In the genomic region with DNA sequence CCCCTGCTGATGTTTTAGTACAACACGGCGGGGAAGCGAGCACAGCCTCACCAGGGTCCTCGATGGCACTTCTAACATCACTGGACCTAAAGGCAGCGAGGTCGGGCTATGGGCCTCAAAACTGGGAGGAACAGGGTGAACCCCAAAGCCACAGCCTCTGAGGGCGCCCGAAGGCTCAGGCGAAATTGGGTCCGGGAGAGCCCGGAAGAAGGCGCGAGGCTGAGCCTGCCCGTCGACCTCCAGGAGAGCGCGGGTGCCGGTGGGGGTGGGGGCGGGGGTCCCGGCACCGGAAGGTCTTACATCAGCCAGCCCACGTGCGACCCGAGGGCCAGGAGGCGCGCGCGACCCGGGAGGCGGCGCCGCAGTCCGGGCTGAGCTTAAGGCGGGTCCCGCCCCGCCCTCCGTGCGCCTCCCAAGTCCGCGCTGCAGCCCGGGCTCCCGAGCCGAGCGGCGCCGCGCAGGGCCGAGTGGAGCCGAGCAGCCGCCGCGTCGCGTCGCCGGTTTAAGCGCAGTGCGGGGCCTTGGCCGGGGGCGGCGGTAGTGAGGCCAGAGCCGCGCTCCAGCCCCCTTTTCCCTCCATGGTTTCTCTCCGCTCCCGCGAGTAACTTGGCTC, we compare ENCODE assay signal across 8 mouse cellular contexts. TPM values are rescaled to one million over a fixed set of nuclear protein-coding genes. Genes with fewer than 3 reads are reported as not detected.
DNase-seq lines count a peak whose midpoint lies in the region; ATAC-seq lines count a peak whose summit lies in the region.

A gene (plus strand): TSS at position 384 of the 613 bp plus-strand sequence.

- WGBS in forebrain, embryonic 10.5 days: under 1% methylated on average over 65 of the region's 66 CpGs
- under 1% methylated on average over 66 of the region's 66 CpGs for WGBS in heart, embryonic 16.5 days
- under 1% methylated on average over 66 of the region's 66 CpGs for WGBS in liver, embryonic 15.5 days (ENCODE audit: insufficient replicate concordance)
- under 1% methylated on average over 40 of the region's 66 CpGs for WGBS in neural tube, embryonic 12.5 days

- peaks cover 11% of the 10 kb centered on the region for H3K36me3 ChIP-seq in forebrain, embryonic 10.5 days (replicated peaks)
- H3K36me3 ChIP-seq in heart, embryonic 16.5 days (ENCODE audit: control insufficient read depth, insufficient read depth): no peaks in the 10 kb centered on the region
- H3K36me3 ChIP-seq in liver, embryonic 15.5 days (replicated peaks): peaks cover 23% of the 10 kb centered on the region
- no peaks in the 10 kb centered on the region for H3K36me3 ChIP-seq in neural tube, embryonic 12.5 days

- H3K9me3 ChIP-seq in forebrain, embryonic 10.5 days: no peaks in the 10 kb centered on the region
- no peaks in the 10 kb centered on the region for H3K9me3 ChIP-seq in heart, embryonic 16.5 days (replicated peaks; ENCODE audit: control insufficient read depth, low read length)
- H3K9me3 ChIP-seq in liver, embryonic 15.5 days (replicated peaks): no peaks in the 10 kb centered on the region
- no peaks in the 10 kb centered on the region for H3K9me3 ChIP-seq in neural tube, embryonic 12.5 days

- peaks cover 57% of the 10 kb centered on the region for H3K4me1 ChIP-seq in forebrain, embryonic 10.5 days
- H3K4me1 ChIP-seq in heart, embryonic 16.5 days (ENCODE audit: control insufficient read depth, insufficient read depth, low read length): peaks cover 32% of the 10 kb centered on the region
- H3K4me1 ChIP-seq in liver, embryonic 15.5 days (replicated peaks): peaks cover 72% of the 10 kb centered on the region
- H3K4me1 ChIP-seq in neural tube, embryonic 12.5 days: peaks cover 27% of the 10 kb centered on the region

- H3K4me2 ChIP-seq in heart, embryonic 16.5 days (ENCODE audit: low read depth, low read length): peak within 1 kb of the TSS; percentile 84
- peak within 1 kb of the TSS; percentile 90 for H3K4me2 ChIP-seq in liver, embryonic 15.5 days
- H3K4me2 ChIP-seq in neural tube, embryonic 12.5 days (replicated peaks): peak within 1 kb of the TSS; percentile 88

- DNase-seq in c-Kit-negative CD71-positive TER-119-positive erythroid progenitor cells, embryonic 14.5 days (ENCODE audit: low read depth, low spot score): peak; percentile 88
- peak; percentile 86 for DNase-seq in forebrain, embryonic 10.5 days (ENCODE audit: extremely low spot score, low spot score)
- peak; percentile 91 to 96 for DNase-seq in kidney, postnatal 36 days
- peak; percentile 84 for DNase-seq in telencephalon, adult 2 months (ENCODE audit: low read depth, low spot score)

- peak within 1 kb of the TSS; percentile 98 for H3K9ac ChIP-seq in heart, embryonic 16.5 days (ENCODE audit: low read length)
- peak within 1 kb of the TSS; percentile 98 for H3K9ac ChIP-seq in liver, embryonic 15.5 days
- peak within 1 kb of the TSS; percentile 97 for H3K9ac ChIP-seq in neural tube, embryonic 12.5 days

- H3K27me3 ChIP-seq in forebrain, embryonic 10.5 days (ENCODE audit: poor library complexity, severe bottlenecking): no peaks in the 10 kb centered on the region
- no peaks in the 10 kb centered on the region for H3K27me3 ChIP-seq in heart, embryonic 16.5 days (ENCODE audit: control insufficient read depth, insufficient read depth, low read length)
- no peaks in the 10 kb centered on the region for H3K27me3 ChIP-seq in liver, embryonic 15.5 days
- H3K27me3 ChIP-seq in neural tube, embryonic 12.5 days (replicated peaks): no peaks in the 10 kb centered on the region

- ATAC-seq in CD4-positive, CD25-positive, alpha-beta regulatory T cell, adult 4 months: peak; percentile 78
- peak; percentile 94 for ATAC-seq in heart, embryonic 16.5 days (replicated peaks; ENCODE audit: extremely low read depth, insufficient read depth, low FRiP score)
- peak; percentile 87 for ATAC-seq in liver, embryonic 15.5 days (ENCODE audit: insufficient read depth)
- peak; percentile 91 for ATAC-seq in neural tube, embryonic 12.5 days (ENCODE audit: low FRiP score, low read depth)

- peak within 1 kb of the TSS; percentile 100 for H3K27ac ChIP-seq in forebrain, embryonic 10.5 days
- H3K27ac ChIP-seq in heart, embryonic 16.5 days (ENCODE audit: low read length): peak within 1 kb of the TSS; percentile 99
- peak within 1 kb of the TSS; percentile 98 for H3K27ac ChIP-seq in liver, embryonic 15.5 days (replicated peaks)
- H3K27ac ChIP-seq in neural tube, embryonic 12.5 days: peak within 1 kb of the TSS; percentile 96

- H3K4me3 ChIP-seq in forebrain, embryonic 10.5 days: peak within 1 kb of the TSS; percentile 89
- peak within 1 kb of the TSS; percentile 87 for H3K4me3 ChIP-seq in heart, embryonic 16.5 days (ENCODE audit: low read length)
- H3K4me3 ChIP-seq in liver, embryonic 15.5 days (replicated peaks): peak within 1 kb of the TSS; percentile 92
- H3K4me3 ChIP-seq in neural tube, embryonic 12.5 days: peak within 1 kb of the TSS; percentile 93

RNA-seq across cellular contexts. Expression of the gene that starts here (rescaled TPM):
- 10 to 100 TPM; 36.6 to 47.9 TPM for polyA plus RNA-seq in CD4-positive, CD25-positive, alpha-beta regulatory T cell, adult 4 months (2017; shearing (Covaris generic))
- polyA plus RNA-seq in forebrain, embryonic 10.5 days (2016; fragmentation: Nextera tagmentation; extraction: Ambion mirVana): 424 and 464 TPM in 2 replicates
- polyA plus RNA-seq in heart, embryonic 16.5 days (2015; fragmentation: Nextera tagmentation; extraction: Ambion mirVana): 149 and 156 TPM in 2 replicates
- 387 TPM in 2 replicates for polyA plus RNA-seq in liver, embryonic 15.5 days (2015; fragmentation: Nextera tagmentation; extraction: Ambion mirVana)
- 194 and 196 TPM in 2 replicates for polyA plus RNA-seq in neural tube, embryonic 12.5 days (2016; fragmentation: Nextera tagmentation; extraction: Ambion mirVana)

Comparison
In these comparisons a context has a peak if more than half of its experiments do, and no peak if none do; other contexts are left out.
1. Peak in every context shown above with its lines: DNase-seq, ATAC-seq, H3K4me3 ChIP-seq and H3K27ac ChIP-seq.